In the genomic region with DNA sequence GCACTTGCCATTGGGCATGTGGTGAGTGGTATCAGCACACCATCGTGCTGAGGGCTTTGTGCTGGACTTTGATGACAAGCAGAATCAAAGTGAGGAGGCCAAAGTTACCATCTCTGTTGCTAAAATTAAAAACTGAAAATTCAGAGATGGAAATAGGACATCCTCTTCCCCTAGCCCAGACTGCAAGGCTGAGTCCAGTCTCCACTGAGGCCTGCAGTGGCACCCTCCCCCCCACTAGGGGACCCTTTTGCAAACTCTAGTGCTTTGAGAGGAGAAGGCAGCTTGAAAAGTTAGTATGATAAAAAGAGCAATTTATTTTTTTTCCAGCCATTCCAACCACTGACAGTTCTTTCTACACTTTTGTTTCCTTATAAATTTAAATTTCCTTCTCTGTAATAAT, we compare ENCODE assay signal across 24 mouse cellular contexts.
DNase-seq lines count a peak whose midpoint lies in the region; ATAC-seq and TF ChIP-seq lines count a peak whose summit lies in the region.
"Had no signal": no experiment of that assay in that cellular context is flagged by ENCODE, and none has a peak within 500 bp of the region (broad histone marks: within the 10 kb centered on the region; RNA-seq: fewer than 3 reads in every experiment).

No protein-coding gene starts in this region.

- ATAC-seq in hindbrain, postnatal 0 days: no peak
- no peak for ATAC-seq in hindbrain, embryonic 12.5 days (ENCODE audit: low FRiP score)
- ATAC-seq in lung, postnatal 0 days: no peak
- ATAC-seq in stomach, postnatal 0 days (ENCODE audit: low FRiP score, low TSS enrichment): no peak

- H3K36me3 ChIP-seq in hindbrain, postnatal 0 days (ENCODE audit: insufficient read depth, low read length): no peaks in the 10 kb centered on the region
- H3K36me3 ChIP-seq in hindbrain, embryonic 12.5 days: no peaks in the 10 kb centered on the region
- no peaks in the 10 kb centered on the region for H3K36me3 ChIP-seq in lung, postnatal 0 days (ENCODE audit: insufficient read depth, low read length)
- no peaks in the 10 kb centered on the region for H3K36me3 ChIP-seq in stomach, postnatal 0 days (ENCODE audit: control insufficient read depth, insufficient read depth, low read length)
- H3K36me3 ChIP-seq: embryonic facial prominence, embryonic 12.5 days; heart, embryonic 12.5 days; limb, embryonic 15.5 days; midbrain, embryonic 12.5 days had no signal

- H3K4me2 ChIP-seq in hindbrain, postnatal 0 days (ENCODE audit: low read depth, low read length): no peak overlapping the region
- H3K4me2 ChIP-seq in hindbrain, embryonic 12.5 days (replicated peaks): no peak overlapping the region
- no peak overlapping the region for H3K4me2 ChIP-seq in lung, postnatal 0 days (replicated peaks; ENCODE audit: low read depth, low read length)
- no peak overlapping the region for H3K4me2 ChIP-seq in stomach, postnatal 0 days (replicated peaks; ENCODE audit: low read depth)
- H3K4me2 ChIP-seq: embryonic facial prominence, embryonic 12.5 days; heart, embryonic 12.5 days; hindbrain, embryonic 14.5 days; limb, embryonic 15.5 days; midbrain, embryonic 12.5 days had no signal

- TF ChIP-seq POLR2A in cerebellum, adult 2 months (IDR thresholded peaks at IDR 0.05; ENCODE audit: borderline replicate concordance, insufficient read depth, low read length): no peak
- TF ChIP-seq POLR2A in lung, adult 2 months (IDR thresholded peaks at IDR 0.05; ENCODE audit: borderline replicate concordance, extremely low read depth, low read depth, low read length): no peak

- WGBS in cerebellum, adult 2 months: 53% methylated on average over 1 of the region's 1 CpGs
- 72% methylated on average over 1 of the region's 1 CpGs for whole genome bisulfite sequencing in hindbrain, postnatal 0 days
- 74% methylated on average over 1 of the region's 1 CpGs for WGBS in hindbrain, embryonic 12.5 days
- WGBS in lung, postnatal 0 days: 65% methylated on average over 1 of the region's 1 CpGs
- 71% methylated on average over 1 of the region's 1 CpGs for WGBS in lung, adult 2 months
- WGBS in stomach, postnatal 0 days: 71% methylated on average over 1 of the region's 1 CpGs

- H3K9me3 ChIP-seq in hindbrain, postnatal 0 days (ENCODE audit: low read length): no peaks in the 10 kb centered on the region
- no peaks in the 10 kb centered on the region for H3K9me3 ChIP-seq in hindbrain, embryonic 12.5 days (replicated peaks)
- no peaks in the 10 kb centered on the region for H3K9me3 ChIP-seq in lung, postnatal 0 days (ENCODE audit: low read length)
- no peaks in the 10 kb centered on the region for H3K9me3 ChIP-seq in stomach, postnatal 0 days (ENCODE audit: control insufficient read depth, low read length)
- H3K9me3 ChIP-seq: embryonic facial prominence, embryonic 12.5 days; heart, embryonic 12.5 days; limb, embryonic 15.5 days; midbrain, embryonic 12.5 days had no signal

- H3K27me3 ChIP-seq in cerebellum, adult 2 months (ENCODE audit: control insufficient read depth, insufficient read depth, low read length): no peaks in the 10 kb centered on the region
- H3K27me3 ChIP-seq in hindbrain, postnatal 0 days (ENCODE audit: insufficient read depth, low read length): no peaks in the 10 kb centered on the region
- no peaks in the 10 kb centered on the region for H3K27me3 ChIP-seq in hindbrain, embryonic 12.5 days
- H3K27me3 ChIP-seq in lung, postnatal 0 days (replicated peaks; ENCODE audit: insufficient read depth, low read length): no peaks in the 10 kb centered on the region
- no peaks in the 10 kb centered on the region for H3K27me3 ChIP-seq in stomach, postnatal 0 days (ENCODE audit: control insufficient read depth, insufficient read depth, low read length)
- H3K27me3 ChIP-seq: embryonic facial prominence, embryonic 12.5 days; limb, embryonic 15.5 days; midbrain, embryonic 12.5 days had no signal

- peaks cover 13% of the 10 kb centered on the region; the same call in 1 of the 2 replicates for H3K4me1 ChIP-seq in cerebellum, adult 2 months (ENCODE audit: control insufficient read depth, insufficient read depth, low read length)
- H3K4me1 ChIP-seq in hindbrain, postnatal 0 days (ENCODE audit: insufficient read depth, low read length): no peaks in the 10 kb centered on the region
- H3K4me1 ChIP-seq in hindbrain, embryonic 12.5 days: no peaks in the 10 kb centered on the region
- H3K4me1 ChIP-seq in lung, postnatal 0 days (ENCODE audit: insufficient read depth, low read depth, low read length): no peaks in the 10 kb centered on the region
- H3K4me1 ChIP-seq in lung, adult 2 months (ENCODE audit: control insufficient read depth, insufficient read depth, low read length): no peaks in the 10 kb centered on the region
- no peaks in the 10 kb centered on the region for H3K4me1 ChIP-seq in stomach, postnatal 0 days (replicated peaks; ENCODE audit: control insufficient read depth, insufficient read depth)
- H3K4me1 ChIP-seq: embryonic facial prominence, embryonic 12.5 days; heart, embryonic 12.5 days; limb, embryonic 15.5 days; midbrain, embryonic 12.5 days had no signal

- no peak for DNase-seq in cerebellum, adult 2 months
- DNase-seq in cerebellum, adult 9-10 months: no peak
- DNase-seq in hindbrain, postnatal 0 days (ENCODE audit: low spot score): no peak
- DNase-seq in lung, postnatal 0 days (ENCODE audit: low spot score): no peak
- DNase-seq in lung, adult 2 months: no peak
- DNase-seq in stomach, postnatal 0 days (ENCODE audit: low spot score): no peak
- DNase-seq: adrenal gland, postnatal 25 days; cerebellum, adult 11 months; cerebellum, postnatal 14 days; gastrocnemius, postnatal 10 days; heart, postnatal 14 days; kidney, adult 9 months; kidney, postnatal 36 days; layer of hippocampus, adult 9-11 months; left cerebral cortex, postnatal 4 days; right cerebral cortex, postnatal 14 days; thymus, postnatal 25 days had no signal

- H3K27ac ChIP-seq in cerebellum, adult 2 months (ENCODE audit: insufficient read depth, low read length): no peak overlapping the region
- H3K27ac ChIP-seq in hindbrain, postnatal 0 days: no peak overlapping the region
- H3K27ac ChIP-seq in hindbrain, embryonic 12.5 days: no peak overlapping the region
- no peak overlapping the region for H3K27ac ChIP-seq in lung, postnatal 0 days (ENCODE audit: low read length)
- no peak overlapping the region for H3K27ac ChIP-seq in stomach, postnatal 0 days (replicated peaks)
- H3K27ac ChIP-seq: embryonic facial prominence, embryonic 12.5 days; hindbrain, embryonic 14.5 days; limb, embryonic 15.5 days; liver, embryonic 14.5 days; midbrain, embryonic 12.5 days had no signal

- no peak overlapping the region for H3K9ac ChIP-seq in hindbrain, postnatal 0 days (replicated peaks; ENCODE audit: low read length)
- no peak overlapping the region for H3K9ac ChIP-seq in hindbrain, embryonic 12.5 days
- no peak overlapping the region for H3K9ac ChIP-seq in lung, postnatal 0 days (replicated peaks; ENCODE audit: low read depth)
- no peak overlapping the region for H3K9ac ChIP-seq in stomach, postnatal 0 days (ENCODE audit: low read length)
- H3K9ac ChIP-seq: embryonic facial prominence, embryonic 12.5 days; heart, embryonic 12.5 days; hindbrain, embryonic 14.5 days; limb, embryonic 15.5 days; liver, embryonic 14.5 days; midbrain, embryonic 12.5 days had no signal

- TF ChIP-seq CTCF in cerebellum, adult 2 months (IDR thresholded peaks at IDR 0.05; ENCODE audit: borderline replicate concordance, insufficient read depth, low read depth, low read length): peak; percentile 7; the same call in 1 of the 2 replicates
- peak; percentile 25; the same call in 1 of the 2 replicates for TF ChIP-seq CTCF in hindbrain, postnatal 0 days (IDR thresholded peaks at IDR 0.05; ENCODE audit: low read depth)
- TF ChIP-seq CTCF in lung, postnatal 0 days (IDR thresholded peaks at IDR 0.05): peak; percentile 15; the same call in 1 of the 2 replicates
- no peak for TF ChIP-seq CTCF in lung, adult 2 months (IDR thresholded peaks at IDR 0.05; ENCODE audit: insufficient read depth, low read length)
- TF ChIP-seq CTCF in stomach, postnatal 0 days (IDR thresholded peaks at IDR 0.05; ENCODE audit: low read depth): peak; percentile 16; the same call in 1 of the 2 replicates

- H3K4me3 ChIP-seq in cerebellum, adult 2 months (replicated peaks; ENCODE audit: insufficient read depth, low read depth, low read length): no peak overlapping the region
- no peak overlapping the region for H3K4me3 ChIP-seq in hindbrain, postnatal 0 days (ENCODE audit: low read length)
- H3K4me3 ChIP-seq in hindbrain, embryonic 12.5 days: no peak overlapping the region
- no peak overlapping the region for H3K4me3 ChIP-seq in lung, postnatal 0 days (ENCODE audit: low read depth, low read length)
- H3K4me3 ChIP-seq in lung, adult 2 months (replicated peaks; ENCODE audit: extremely low read depth, low read depth, low read length): no peak overlapping the region
- no peak overlapping the region for H3K4me3 ChIP-seq in stomach, postnatal 0 days (ENCODE audit: low read depth, low read length)
- H3K4me3 ChIP-seq: embryonic facial prominence, embryonic 12.5 days; heart, embryonic 12.5 days; limb, embryonic 15.5 days; midbrain, embryonic 12.5 days had no signal

- TF ChIP-seq EP300 in lung, postnatal 0 days (IDR thresholded peaks at IDR 0.05): no peak
- no peak for TF ChIP-seq EP300 in stomach, postnatal 0 days (optimal IDR thresholded peaks at IDR 0.05)
